Mouse (Mus musculus): ENCODE measurements around the gene Ccdc34. TPM values are rescaled to one million over a fixed set of nuclear protein-coding genes. Genes with fewer than 3 reads are reported as not detected.

Gene Ccdc34
- polyA plus RNA-seq, 2 experiments = 36.1 to 37.3 TPM

- H3K36me3 ChIP-seq (ENCODE audit: control insufficient read depth, insufficient read depth, low read length) = no peaks in the 10 kb centered on the region
- H3K9me3 ChIP-seq (ENCODE audit: control insufficient read depth, low read length) = no peaks in the 10 kb centered on the region
- no peak overlapping the region for H3K4me2 ChIP-seq (replicated peaks; ENCODE audit: low read depth, low read length, severe bottlenecking)
- TF ChIP-seq POLR2A (IDR thresholded peaks at IDR 0.05; ENCODE audit: borderline replicate concordance, extremely low read depth, insufficient read depth, insufficient read length) = no peak
- no peaks in the 10 kb centered on the region for H3K27me3 ChIP-seq (ENCODE audit: control insufficient read depth, insufficient read depth, low read length)
- ATAC-seq (ENCODE audit: low FRiP score, low read depth) (no peak), DNase-seq (ENCODE audit: low spot score) (no peak)
- H3K4me3 ChIP-seq (replicated peaks; ENCODE audit: low read length) = no peak overlapping the region
- no peak overlapping the region for H3K27ac ChIP-seq (replicated peaks; ENCODE audit: low read depth, low read length)
- H3K4me1 ChIP-seq (ENCODE audit: control insufficient read depth, insufficient read depth, low read length) = peaks cover 9% of the 10 kb centered on the region
- 87% methylated on average over 2 of the region's 2 CpGs for WGBS
- no peak overlapping the region for H3K9ac ChIP-seq (ENCODE audit: low read depth, low read length, severe bottlenecking)
Observed at GRCm38 (mm10) chr2:110129396-110129795, 111.8 kb downstream of the Ccdc34 start.

- Histone ChIP-seq H3K4me3 (replicated peaks; ENCODE audit: low read length) (no peak overlapping the region), H3K9ac (ENCODE audit: low read depth, low read length, severe bottlenecking) (no peak overlapping the region), H3K27ac (replicated peaks; ENCODE audit: low read depth, low read length) (no peak overlapping the region), H3K4me1 (ENCODE audit: control insufficient read depth, insufficient read depth, low read length) (peaks cover 21% of the 10 kb centered on the region), H3K9me3 (ENCODE audit: control insufficient read depth, low read length) (no peaks in the 10 kb centered on the region), H3K4me2 (replicated peaks; ENCODE audit: low read depth, low read length, severe bottlenecking) (no peak overlapping the region), H3K36me3 (ENCODE audit: control insufficient read depth, insufficient read depth, low read length) (no peaks in the 10 kb centered on the region), H3K27me3 (ENCODE audit: control insufficient read depth, insufficient read depth, low read length) (no peaks in the 10 kb centered on the region)
- no peak for DNase-seq (ENCODE audit: low spot score)
- ATAC-seq (ENCODE audit: low FRiP score, low read depth) = no peak
- 34% methylated on average over 2 of the region's 2 CpGs for WGBS
- TF ChIP-seq POLR2A (IDR thresholded peaks at IDR 0.05; ENCODE audit: borderline replicate concordance, extremely low read depth, insufficient read depth, insufficient read length) = no peak
Observed at GRCm38 (mm10) chr2:110131573-110131972, 114.0 kb downstream of the Ccdc34 start.

- WGBS = 74% methylated on average over 3 of the region's 3 CpGs
Observed at GRCm38 (mm10) chr2:110133356-110134115, 115.9 kb downstream of the Ccdc34 start.

GRCm38 (mm10) chr2:110134765-110135594 lies 117.4 kb downstream of the Ccdc34 start:
- Histone ChIP-seq H3K27ac (replicated peaks; ENCODE audit: low read depth, low read length) (no peak overlapping the region), H3K36me3 (ENCODE audit: control insufficient read depth, insufficient read depth, low read length) (no peaks in the 10 kb centered on the region), H3K9ac (ENCODE audit: low read depth, low read length, severe bottlenecking) (no peak overlapping the region), H3K27me3 (ENCODE audit: control insufficient read depth, insufficient read depth, low read length) (no peaks in the 10 kb centered on the region), H3K4me1 (ENCODE audit: control insufficient read depth, insufficient read depth, low read length) (peaks cover 21% of the 10 kb centered on the region), H3K9me3 (ENCODE audit: control insufficient read depth, low read length) (no peaks in the 10 kb centered on the region), H3K4me3 (replicated peaks; ENCODE audit: low read length) (no peak overlapping the region), H3K4me2 (replicated peaks; ENCODE audit: low read depth, low read length, severe bottlenecking) (no peak overlapping the region)
- DNase-seq (ENCODE audit: low spot score) (peak; percentile 66), ATAC-seq (ENCODE audit: low FRiP score, low read depth) (peak; percentile 66)
- WGBS = 21% methylated on average over 2 of the region's 2 CpGs
- TF ChIP-seq POLR2A (IDR thresholded peaks at IDR 0.05; ENCODE audit: borderline replicate concordance, extremely low read depth, insufficient read depth, insufficient read length) = no peak

More at GRCm38 (mm10) chr2:110133356-110134115, 115.9 kb downstream of the Ccdc34 start:
- TF ChIP-seq POLR2A (IDR thresholded peaks at IDR 0.05; ENCODE audit: borderline replicate concordance, extremely low read depth, insufficient read depth, insufficient read length) = no peak
- ATAC-seq (ENCODE audit: low FRiP score, low read depth) (no peak), DNase-seq (ENCODE audit: low spot score) (no peak)
- H3K4me2 ChIP-seq (replicated peaks; ENCODE audit: low read depth, low read length, severe bottlenecking) = no peak overlapping the region
- H3K27me3 ChIP-seq (ENCODE audit: control insufficient read depth, insufficient read depth, low read length) = no peaks in the 10 kb centered on the region
- no peak overlapping the region for H3K27ac ChIP-seq (replicated peaks; ENCODE audit: low read depth, low read length)
- H3K9ac ChIP-seq (ENCODE audit: low read depth, low read length, severe bottlenecking) = no peak overlapping the region
- H3K9me3 ChIP-seq (ENCODE audit: control insufficient read depth, low read length) = no peaks in the 10 kb centered on the region
- H3K4me3 ChIP-seq (replicated peaks; ENCODE audit: low read length) = no peak overlapping the region
- H3K36me3 ChIP-seq (ENCODE audit: control insufficient read depth, insufficient read depth, low read length) = no peaks in the 10 kb centered on the region
- peaks cover 21% of the 10 kb centered on the region for H3K4me1 ChIP-seq (ENCODE audit: control insufficient read depth, insufficient read depth, low read length)

- WGBS = 69% methylated on average over 1 of the region's 1 CpGs
- ATAC-seq (ENCODE audit: low FRiP score, low read depth) (no peak), DNase-seq (ENCODE audit: low spot score) (no peak)
- no peaks in the 10 kb centered on the region for H3K9me3 ChIP-seq (ENCODE audit: control insufficient read depth, low read length)
- no peak for TF ChIP-seq POLR2A (IDR thresholded peaks at IDR 0.05; ENCODE audit: borderline replicate concordance, extremely low read depth, insufficient read depth, insufficient read length)
- H3K4me1 ChIP-seq (ENCODE audit: control insufficient read depth, insufficient read depth, low read length) = peaks cover 21% of the 10 kb centered on the region
- no peak overlapping the region for H3K4me3 ChIP-seq (replicated peaks; ENCODE audit: low read length)
- H3K36me3 ChIP-seq (ENCODE audit: control insufficient read depth, insufficient read depth, low read length) = no peaks in the 10 kb centered on the region
- no peaks in the 10 kb centered on the region for H3K27me3 ChIP-seq (ENCODE audit: control insufficient read depth, insufficient read depth, low read length)
- no peak overlapping the region for H3K4me2 ChIP-seq (replicated peaks; ENCODE audit: low read depth, low read length, severe bottlenecking)
- no peak overlapping the region for H3K9ac ChIP-seq (ENCODE audit: low read depth, low read length, severe bottlenecking)
- no peak overlapping the region for H3K27ac ChIP-seq (replicated peaks; ENCODE audit: low read depth, low read length)
Observed at GRCm38 (mm10) chr2:110137291-110137690, 119.7 kb downstream of the Ccdc34 start.
